Mouse (Mus musculus): Measurements from ENCODE around the gene Spg11.

GRCm38 (mm10) chr2:122149716-122150115, 31.5 kb upstream of the Spg11 start:
- TF ChIP-seq CTCF (IDR thresholded peaks at IDR 0.05; ENCODE audit: low read depth) (no peak), EP300 (IDR thresholded peaks at IDR 0.05; ENCODE audit: low read depth) (no peak)
